Mouse (Mus musculus) kidney, postnatal 25 days (tissue): ENCODE results near the gene Actb.
"Not testable (repeated sequence)": the region's sequence is repeated elsewhere in the genome, so short reads cannot be mapped to it uniquely, and the experiment has no call there.

Source experiments
- DNase-seq, 2 experiments: peaks; one replicate each; pipeline ENCODE4 v3.0.0; 2021; ENCODE audit warnings: mixed read lengths in 2 of 2

Actb gene

DNA sequence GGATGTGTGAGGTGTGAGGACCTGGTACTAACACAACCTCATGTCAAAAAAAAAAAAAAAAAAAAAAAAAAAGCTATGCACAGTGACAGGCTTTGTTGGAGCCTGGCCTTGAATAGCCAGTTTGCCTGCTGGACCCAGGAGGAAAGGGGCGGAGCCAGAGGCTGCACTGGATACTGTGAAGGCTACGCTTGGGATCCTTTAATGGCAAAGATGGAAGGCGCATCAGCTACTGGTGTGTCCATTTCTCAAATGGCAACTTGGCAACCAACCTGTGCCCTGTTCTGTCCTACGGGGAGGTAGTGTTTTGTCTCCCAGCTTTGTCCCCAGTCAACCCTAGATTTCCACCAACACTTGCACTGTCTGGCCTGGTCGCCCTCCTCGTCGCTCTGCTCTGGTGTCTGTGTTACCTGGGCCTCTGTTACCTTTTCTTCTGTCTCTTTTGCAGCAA is 5.2 kb downstream of the Actb start:
- DNase-seq: peak; percentile 65 to 71

DNA sequence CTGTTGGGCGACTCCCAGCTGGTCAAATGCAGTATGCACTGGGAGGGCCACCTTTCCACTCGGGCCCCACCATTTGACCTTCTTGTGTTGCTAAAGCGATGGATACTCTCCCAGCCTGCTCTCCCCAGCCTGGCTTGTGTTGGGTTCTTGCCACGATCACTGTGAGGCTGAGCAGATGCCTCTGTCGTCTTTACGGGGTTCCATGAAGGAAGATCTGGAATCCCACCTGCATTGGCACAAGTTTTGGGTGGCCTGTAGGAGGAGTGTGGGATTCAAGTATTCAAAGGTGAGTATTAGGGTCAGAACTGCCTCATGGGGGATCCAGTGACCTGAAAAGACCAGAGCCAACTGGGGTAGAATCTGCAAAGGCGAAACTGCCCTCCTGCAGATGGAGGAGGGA is 5.9 kb downstream of the Actb start:
- no peak for DNase-seq

DNA sequence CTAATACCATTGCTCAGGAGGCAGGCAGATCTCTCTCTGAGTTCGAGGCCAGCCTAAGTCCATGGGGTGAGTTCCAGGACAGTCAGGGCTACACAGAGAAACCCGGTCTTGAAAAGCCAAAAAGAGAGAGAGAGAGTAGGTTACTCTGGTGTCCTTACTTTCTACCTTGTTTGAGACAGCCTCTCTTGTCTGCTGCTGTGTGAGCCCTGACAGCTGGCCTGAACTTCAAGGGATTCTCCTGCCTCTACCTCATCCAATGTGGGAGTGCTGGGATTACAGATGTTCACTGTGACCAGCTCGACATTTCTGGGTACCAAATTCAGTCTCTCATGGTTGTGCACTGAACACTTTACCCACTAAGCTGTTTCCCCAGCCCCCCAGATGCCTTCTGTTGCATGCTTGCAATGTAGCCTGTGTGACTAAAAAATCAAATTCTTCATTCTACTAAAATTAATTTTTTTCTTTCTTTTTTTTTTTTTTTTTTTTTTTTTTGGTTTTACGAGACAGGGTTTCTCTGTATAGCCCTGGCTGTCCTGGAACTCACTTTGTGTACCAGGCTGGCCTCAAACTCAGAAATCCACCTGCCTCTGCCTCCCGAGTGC is 6.5 kb downstream of the Actb start:
- DNase-seq: no peak

DNA sequence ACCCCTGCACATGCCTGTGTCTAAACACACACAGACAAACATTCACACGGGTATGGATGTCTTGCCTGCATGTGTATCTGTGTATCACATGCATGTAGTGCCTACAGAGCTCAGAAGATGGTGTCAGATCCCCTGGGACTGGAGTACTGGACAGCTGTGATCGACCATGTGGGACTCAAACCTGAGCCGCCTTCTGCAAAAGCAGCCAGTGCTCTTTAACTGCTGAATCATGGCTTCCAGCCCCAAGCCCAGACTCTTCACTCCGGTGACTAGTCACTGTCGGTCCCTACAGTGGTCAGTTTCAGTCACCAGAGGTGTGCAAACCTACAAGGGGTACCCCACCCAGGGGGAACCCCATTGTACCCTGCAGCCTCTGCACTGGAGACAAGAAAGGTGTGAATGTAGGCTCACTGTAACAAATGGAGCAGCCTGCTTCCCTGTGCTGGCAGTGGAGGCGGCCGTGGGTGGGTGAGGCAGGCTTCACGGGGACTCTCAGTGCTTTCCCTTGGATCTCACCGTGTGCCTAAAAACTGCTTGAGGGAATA is 7.4 kb downstream of the Actb start:
- DNase-seq: no peak

DNA sequence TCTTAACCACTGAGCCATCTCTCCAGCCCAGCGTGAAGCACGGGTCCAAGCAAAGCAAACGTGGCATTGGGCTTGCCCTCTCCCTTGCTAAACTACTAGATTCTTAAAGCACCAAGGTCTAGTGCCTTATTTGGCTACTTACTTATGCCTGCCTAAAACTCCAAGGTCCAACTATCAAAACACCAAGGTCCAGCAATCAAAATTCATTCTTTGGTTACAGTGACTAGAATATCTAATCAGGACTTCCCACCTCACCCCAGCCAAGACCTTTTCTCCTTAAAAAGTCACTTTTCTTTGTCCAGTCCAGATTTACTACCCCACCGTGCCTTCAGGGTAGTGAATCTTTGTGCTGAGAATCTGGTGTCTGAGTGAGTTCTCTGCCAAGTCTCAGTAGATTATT is 8.2 kb downstream of the Actb start:
- DNase-seq: no peak

DNA sequence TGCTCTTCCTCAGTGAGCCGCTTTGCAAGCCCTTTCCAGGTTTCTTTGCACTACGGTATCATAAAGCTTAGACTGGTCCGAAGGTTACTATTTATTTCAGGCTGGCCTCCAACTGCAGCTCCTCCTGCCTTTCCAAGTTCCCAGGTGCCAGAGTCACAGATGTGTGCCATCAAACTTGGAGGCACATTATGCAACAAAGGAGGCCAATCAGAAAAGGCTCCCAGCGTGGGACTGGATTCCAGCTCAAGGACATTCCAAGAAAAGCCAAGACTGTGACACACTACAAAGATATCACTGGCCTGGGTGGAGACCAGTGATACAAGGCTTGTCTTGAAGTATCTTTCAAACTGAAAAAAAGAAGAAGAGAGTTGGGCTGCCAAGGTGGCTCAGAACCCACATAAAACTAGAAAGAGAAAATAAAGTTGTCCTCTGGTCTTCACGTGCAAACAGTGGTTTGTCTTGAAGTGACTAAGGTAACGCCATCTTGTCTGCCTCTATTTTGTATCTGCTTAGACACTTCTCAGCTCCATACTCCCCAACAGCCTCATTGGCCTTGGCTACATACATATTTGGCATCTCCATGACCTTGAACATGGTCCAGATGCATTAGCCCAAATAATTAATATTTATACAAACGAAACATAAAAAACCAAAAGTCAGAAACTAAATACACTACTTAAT is 8.8 kb downstream of the Actb start:
- no peak for DNase-seq

DNA sequence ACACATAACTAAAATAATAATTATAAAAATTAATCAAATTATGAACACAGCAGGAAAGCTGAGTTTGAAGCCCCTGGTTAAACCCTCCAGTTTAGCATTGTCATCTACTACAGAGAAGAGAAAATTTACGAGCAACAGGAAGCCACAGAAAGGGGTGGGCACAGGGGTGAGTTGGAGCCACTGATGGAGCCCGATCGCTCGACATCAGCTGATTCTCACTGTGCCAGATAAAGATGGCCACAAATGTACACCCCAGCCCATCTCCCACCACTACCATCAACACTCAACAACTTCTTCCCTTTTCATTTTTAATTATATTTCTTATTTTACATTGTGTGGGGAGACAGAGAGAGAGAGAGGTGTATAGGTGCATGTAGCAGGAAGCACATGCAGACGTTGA is 9.8 kb downstream of the Actb start:
- DNase-seq: no peak

DNA sequence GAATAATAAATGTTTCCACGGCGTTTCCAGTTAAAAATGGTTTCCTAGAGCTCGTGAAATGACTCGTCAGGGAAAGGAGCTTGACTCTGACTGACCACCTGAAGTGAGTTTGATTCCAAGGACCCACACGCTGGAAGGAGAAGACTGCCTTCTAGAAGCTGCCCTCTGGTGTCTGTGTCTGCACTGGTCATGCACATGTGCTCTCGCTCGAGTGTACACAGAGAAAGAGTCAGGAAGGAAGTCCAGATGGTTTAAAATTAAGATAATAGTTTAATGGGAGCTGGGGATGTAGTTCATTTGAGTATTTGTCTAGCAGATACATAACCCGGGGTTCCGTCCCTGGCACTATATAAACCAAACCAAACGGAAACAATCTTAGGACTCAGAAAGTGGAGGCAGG is 10.4 kb downstream of the Actb start:
- DNase-seq: no peak

DNA sequence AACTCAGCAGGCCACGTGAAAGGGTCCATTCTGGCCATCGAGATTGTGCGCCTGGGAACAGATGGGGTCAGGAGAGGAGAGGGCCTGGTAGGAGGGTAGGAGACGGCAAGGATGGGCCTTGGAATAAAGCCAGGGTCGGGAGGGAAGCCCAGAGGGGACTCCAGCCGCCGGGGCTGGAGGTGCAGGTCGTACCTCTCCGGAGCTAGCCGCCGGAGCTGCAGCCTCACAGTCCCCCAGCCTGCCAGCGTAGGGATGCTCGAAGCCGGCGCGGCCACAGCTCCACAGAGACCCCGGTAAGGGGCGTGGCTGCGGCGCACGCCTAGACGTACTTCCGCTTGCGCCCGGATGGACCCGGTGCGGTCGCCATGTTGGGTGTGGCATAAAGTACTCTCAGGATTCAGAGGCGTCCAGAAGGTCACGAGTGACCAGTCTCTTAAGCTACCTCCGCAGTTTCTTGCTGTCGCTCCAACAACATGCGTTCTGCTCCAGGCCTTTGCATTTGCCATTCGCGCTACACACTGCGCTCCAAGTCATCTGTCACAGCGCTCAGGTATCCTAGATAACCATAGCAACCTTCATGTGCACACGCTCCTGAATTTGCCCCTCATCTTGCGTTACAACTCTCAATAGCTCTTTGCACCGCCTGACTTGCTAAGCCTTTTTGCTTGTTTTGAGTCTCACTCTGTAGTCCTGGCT is 11.5 kb downstream of the Actb start, which contains the start of gene Fbxl18:
Gene Fbxl18 (minus strand): TSS at position 504 of the 696 bp plus-strand sequence.
- peak; percentile 95 to 96 for DNase-seq

DNA sequence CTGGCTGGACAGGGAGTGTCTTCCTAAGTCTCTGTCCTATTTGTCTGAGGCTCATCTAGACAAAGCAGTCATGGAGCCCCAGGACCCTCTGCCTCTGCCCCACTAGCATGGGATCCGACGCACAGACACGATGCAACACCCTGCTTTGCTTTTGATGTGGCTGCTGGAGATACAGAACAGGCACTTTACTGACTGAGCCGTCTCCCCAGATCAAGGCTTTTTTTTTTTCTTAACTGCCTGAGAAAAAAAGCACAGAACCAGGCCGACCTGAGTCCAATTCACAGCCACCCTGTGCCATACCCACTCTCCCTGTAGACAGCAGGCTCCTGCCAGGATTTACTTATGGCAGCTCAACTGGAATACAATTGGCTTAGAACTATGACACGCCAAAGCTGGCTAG is 15.2 kb downstream of the Actb start:
- no peak for DNase-seq

DNA sequence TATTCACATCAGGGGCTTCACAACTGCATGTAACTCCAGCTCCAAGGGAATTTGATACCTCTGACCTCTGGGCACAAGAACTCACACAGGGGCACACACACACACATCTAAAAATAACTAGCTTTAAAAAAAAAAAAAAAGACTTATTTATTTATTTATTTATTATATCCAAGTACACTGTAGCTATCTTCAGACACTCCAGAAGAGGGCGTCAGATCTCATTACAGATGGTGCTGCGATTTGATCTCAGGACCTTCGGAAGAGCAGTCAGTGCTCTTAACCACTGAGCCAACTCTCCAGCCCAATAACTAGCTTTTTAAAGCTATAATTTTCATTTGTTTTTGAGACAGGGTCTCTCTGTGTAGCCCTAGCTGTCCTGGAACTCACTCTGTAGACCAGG is 19.0 kb downstream of the Actb start:
- DNase-seq: not testable (repeated sequence)

DNA sequence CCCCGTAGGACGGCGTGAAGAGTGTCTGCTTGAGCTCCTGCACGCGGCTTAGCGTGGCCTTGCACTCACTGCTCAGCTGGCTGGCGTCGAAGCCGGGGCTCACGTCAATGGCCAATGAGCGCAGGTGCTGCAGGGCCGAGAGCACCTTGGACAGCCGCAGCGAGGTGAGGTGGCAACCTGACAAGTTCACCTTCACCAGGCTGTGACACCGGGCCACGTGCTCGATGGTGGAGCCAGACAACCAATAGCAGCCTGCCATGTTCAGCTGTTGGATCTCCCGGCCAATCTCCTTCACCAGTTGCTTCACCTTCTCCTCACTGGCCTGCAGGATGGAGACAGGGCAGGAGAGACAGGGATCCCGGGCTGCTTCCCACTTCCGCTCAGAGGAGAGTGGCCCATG is 19.8 kb downstream of the Actb start:
- no peak for DNase-seq

DNA sequence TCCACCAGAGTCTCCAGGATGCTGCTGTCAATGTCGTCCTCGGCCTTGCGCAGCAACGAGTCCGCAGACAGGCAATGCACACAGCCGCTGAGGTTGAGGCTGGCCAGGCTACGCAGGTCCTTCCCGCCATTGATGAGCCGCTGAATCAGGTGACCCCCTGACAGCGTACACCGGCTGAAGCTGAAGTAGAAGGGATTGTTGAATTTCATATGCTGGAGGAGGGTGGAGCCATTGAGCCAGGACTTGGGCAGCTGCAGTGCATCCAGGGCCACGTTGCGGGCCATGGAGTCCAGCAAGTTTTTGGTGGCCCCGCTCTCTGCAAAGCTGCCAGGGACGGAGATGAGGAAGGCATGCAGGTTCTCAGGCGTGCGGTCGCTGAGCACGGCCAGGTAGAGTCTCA is 20.4 kb downstream of the Actb start:
- no peak for DNase-seq

DNA sequence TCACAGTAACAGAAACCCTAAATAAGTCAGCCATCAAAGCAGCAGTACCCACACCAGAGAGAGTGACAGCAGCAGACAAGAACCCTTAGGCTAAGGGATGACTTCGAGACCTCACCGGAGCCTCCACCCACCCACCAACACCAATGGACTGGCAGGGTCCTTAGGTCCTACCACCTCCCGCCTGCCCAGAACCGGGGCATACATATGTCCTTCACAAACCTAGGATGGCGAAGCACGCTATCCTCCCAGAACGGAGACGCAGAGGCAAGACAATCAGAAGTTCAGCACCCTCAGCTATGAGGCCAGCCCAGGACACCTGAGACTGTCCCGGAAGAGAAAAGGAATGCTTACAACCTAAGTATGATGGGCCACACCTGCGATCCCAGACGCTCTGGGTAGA is 24.1 kb downstream of the Actb start:
- no peak for DNase-seq

DNA sequence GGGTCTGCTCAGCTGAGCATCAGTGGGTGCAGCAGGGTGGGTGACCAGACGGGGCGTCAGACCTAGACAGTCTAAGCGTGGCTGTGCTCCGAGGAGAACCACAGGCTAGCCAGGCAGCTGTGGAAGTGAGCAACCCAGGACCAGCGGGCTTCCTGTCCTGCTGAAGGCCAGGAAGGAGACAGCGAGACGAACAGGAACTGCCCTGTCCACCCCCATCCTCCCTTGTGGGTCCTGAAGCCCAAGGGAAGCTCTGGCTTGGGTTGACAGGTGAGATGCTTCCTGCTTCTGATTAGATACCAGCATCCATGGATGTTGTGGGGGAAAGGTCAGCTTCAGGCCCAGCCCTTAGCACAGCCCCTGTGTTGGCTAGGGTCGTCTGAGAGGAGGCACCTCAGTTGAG is 24.6 kb downstream of the Actb start:
- DNase-seq: peak; percentile 38 to 78

DNA sequence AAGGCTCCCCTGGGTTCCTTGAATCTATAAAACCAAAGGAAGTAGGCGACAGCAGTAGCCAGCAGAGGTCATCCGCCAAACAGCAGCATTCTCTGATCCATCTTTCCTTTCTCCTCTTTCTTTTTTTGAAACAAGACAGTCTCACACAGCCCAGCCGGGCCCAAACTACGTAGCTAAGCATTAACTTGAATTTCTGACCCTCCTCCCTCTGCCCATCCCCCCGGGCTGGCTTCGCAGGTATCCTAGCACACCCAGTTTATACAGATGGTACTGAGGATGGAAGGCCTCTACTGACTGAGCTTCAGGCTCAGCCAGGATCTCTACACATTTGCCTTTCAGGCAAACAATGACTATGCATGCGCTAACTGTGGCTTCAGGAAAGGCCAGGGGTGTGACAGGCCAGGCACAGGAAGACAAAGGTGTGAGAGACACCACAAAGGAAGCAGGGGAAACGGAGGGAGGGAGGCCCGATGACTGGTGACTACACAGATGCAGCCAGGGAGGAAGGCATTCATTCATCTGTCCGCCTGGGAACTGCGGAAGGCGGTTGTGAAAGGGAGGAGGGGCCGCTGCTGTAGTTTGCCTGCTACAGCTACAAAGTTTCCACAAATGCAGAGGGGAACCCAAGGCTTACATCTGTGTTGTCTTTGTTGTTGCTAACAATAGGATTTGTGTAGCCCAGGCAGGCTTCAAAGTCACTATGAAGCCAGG is 25.6 kb downstream of the Actb start:
- peak; percentile 62 to 87 for DNase-seq

DNA sequence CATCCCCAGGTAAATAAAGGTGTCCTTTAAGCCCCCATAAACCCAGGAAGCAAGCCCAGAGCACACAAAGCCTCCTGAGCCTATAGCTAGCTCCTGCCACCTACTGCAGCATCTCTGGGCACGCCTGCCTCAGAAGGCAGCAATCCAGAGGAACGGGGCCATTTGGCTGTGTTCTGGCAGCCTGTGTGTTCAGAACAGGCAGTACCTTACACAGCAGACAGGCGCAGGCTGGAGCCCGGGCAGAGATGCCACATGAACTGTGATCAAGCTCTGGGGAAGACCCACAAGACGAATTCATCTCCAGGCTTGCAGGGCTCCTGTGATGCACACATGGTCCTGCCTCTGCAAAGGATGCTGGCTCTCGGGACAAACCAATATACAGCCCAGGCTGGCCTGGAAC is 26.3 kb downstream of the Actb start:
- no peak for DNase-seq

DNA sequence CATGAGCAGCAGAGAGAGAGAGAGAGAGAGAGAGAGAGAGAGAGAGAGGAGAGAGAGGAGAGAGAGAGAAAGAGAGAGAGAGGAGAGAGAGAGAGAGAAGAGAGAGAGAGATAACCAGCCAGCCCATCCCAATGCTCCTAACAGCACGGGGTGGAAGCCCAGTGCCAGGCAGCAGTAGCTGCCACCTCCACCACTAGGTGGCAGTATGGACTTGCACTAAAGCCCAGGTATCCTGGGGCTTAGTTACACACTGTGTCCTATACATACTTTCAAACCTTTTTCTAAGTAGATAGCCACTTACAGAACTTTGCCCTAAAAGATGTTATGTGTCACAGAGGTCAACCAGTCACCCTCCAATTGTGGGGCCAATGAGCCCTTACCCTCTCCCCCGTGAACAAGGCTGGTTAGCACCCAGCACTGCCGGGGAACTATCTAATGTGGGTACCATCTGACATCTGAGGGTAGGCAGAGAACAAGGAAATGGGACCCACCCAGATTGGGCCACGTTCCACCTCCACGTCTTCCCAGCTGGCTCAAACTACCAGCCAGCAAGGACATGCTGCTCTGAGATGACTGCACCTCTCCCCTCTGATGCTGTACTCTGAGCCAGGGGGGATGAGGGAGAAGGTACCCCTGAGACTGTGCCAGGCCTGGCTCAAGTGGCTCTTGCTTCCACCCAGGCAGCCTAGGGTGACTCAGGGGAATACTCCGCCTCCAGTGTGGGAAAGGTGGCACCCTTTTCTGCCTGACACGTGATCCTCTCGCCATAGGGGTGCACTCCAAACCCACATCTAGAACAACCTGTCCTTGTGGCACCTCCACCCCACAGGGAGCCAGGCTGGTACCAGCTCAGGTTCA is 27.0 kb downstream of the Actb start:
- peak; percentile 86 to 89 for DNase-seq

DNA sequence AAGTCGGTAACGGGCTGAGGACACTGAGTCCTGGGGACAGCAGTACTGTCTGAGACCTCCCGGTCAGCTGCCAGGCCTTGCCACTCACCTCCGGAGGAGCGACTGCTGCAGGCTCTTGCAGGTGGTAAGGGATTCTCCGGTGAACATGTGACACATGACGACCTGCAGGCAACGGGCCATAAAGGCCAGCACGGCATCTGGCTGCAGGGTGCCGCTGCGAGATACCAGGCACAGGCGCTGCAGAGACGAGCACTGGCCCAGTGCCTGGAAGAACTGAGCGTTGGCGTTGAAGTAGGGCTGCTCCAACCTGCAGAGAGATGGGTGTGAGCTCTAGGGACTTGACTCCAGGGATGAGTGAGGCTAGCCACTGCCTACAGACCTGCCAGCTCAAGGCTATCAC is 28.0 kb downstream of the Actb start:
- DNase-seq: no peak

DNA sequence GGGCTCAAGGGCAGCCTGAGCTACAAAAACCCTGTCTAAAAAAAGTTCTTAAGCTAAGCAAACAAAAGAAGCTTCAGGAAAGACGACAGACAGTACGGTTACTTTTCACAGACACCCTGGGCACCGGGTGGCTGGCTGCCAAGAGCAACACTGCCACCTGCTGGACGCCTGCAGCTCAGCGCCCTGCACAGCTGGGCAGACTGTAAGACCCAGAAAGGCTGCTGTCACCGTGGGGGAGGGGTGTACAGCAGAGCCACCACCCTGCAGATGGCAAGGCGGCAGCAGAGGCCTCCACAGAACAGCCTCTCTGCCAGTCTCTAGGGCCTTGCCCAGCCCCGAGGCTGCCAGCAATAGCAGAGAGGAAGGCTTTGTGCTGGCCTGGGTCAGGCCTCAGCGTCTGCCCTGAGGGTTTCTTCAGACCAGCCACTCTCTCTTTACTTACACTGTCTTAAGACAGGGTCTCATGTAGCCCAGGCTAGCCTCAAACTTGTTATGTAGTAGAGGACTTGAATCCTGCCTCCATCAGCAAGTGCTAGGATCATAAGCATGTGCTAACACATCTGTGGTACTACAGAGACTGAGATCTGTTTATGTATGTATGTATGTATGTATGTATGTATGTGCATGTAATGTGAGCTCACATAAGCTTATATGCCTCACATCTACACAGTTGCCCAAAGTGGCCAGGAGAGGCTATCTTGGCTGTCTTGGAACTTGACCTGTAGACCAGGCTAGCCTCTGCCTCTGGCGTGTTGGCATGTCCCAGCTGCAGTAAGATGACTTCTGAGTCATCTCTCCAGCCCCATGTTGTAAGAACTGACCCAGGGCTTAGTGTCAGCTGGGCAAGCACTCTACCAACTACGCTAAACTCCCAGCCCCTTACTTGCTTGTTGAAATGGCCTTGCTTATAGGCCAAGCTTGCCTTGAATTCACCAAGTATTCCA is 28.9 kb downstream of the Actb start:
- peak; percentile 84 to 85 for DNase-seq

DNA sequence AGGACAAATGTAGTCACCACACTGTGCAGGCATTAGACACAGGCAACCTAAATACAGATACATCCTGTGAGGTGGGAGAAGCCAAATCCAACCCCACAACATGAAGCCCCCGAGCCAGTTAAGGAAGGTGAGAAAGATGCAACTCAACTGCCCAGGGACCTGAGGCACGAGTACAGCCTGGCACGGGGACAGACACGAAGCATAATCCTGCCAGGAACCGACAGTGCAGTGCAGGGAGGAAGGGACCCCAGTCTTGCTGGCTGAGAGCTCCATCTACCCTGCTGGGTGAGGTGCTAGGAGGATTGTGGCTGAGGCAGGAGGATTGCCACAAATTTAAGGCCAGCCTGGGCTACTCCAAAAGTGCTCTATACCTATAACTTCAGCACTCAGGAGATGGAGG is 29.7 kb downstream of the Actb start:
- DNase-seq: no peak
